Mouse (Mus musculus) 416B (cell line): ENCODE results near the gene Olfr60.

Source experiments
- DNase-seq: peaks from one replicate; pipeline ENCODE4 v3.0.0; 2011; ENCODE audit warnings: low read depth

The Olfr60 gene

DNA sequence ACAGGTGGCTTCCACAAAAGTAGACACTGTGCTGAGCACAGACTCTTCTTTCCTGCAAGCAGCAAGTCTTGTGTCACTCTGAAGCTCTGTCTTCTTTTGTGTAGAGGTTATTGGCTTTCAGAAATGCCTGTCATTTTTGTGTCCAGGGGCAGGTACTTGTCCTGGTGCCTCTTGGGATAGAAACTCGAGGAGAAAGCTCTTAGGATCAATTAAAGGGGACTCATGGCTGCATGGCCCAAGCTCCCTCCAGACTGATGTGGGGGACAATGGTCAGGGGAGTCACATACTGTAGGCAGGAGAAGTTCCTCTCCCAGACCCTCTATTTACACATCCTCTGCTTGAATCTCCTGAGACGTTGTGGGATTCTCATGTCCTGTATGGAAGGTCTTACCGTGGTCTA is at the start of gene Olfr60:
TSS of gene Olfr60 (minus strand) at position 101 of the 400 bp plus-strand sequence.
- DNase-seq: no peak

DNA sequence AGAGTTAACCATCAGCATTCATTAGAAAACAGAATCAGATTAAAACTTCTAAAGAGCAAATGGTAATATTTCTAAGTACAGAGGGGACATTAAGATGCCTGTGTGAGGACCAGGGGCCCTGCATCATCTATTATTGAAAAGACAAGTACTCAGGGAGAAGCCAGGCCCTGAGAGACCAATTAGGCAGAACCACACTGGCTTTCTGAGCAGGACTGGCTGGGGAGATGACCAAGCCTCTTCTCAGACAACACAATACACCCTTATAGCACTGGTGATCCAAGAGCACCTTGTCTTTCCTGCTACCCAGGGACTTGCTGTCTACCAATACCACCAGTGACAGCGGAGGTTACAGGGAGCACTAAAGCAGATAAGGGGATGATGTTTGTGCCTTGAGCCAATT is 41.3 kb upstream of the Olfr60 start, which contains the start of gene Olfr531:
TSS of gene Olfr531 (minus strand) at position 101 of the 400 bp plus-strand sequence.
- no peak for DNase-seq

DNA sequence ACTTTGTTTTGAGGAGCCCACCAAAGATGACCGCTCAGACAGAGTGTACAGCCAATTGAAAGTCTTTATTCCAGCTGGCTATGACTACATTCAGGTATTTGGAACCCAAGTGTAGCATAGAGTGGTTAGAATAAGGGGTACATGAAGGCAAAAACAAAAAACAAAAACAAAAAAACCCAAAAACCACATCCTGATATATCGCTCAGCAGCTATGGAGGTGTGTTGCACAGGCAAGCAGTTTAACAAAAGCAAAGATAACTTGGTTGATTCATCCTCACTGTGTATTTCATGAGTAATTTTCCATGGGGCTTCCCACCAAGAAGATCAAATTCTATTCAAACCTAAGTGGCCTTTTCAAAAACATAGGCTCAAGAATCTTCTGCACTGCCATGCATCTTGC is 15.4 kb upstream of the Olfr60 start:
- DNase-seq: no peak

GRCm38 (mm10) chr7:140376231-140376630 is 14.8 kb upstream of the Olfr60 start, which contains the start of gene Olfr530:
Olfr530 (minus strand) TSS chr7:140376331.
- DNase-seq: no peak

DNA sequence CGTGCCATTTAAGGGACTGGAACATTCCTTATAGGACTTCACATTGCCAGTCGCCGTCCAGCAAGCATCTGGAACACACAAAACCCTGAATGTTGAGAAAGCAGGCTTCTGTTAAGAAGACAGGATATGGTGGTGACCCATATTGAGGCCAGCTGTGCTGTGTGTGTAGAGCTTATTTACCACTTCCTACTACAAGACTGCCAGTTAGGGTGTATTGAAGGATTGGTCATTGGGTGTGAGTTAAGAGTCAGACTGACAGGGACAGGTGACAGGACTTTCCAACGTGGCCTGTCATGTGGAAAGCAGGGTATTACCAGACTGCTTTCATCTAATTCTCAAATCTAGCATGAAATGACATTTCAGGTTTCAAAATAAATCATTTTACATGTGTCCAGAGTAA is 12.8 kb upstream of the Olfr60 start:
- peak; percentile 35 for DNase-seq

GRCm38 (mm10) chr7:140333717-140334116 is 27.8 kb downstream of the Olfr60 start, which contains the start of gene Olfr527:
Olfr527 (plus strand) TSS chr7:140334017.
- DNase-seq: no peak

GRCm38 (mm10) chr7:140329766-140330304 is 31.6 kb downstream of the Olfr60 start:
- DNase-seq: no peak

DNA sequence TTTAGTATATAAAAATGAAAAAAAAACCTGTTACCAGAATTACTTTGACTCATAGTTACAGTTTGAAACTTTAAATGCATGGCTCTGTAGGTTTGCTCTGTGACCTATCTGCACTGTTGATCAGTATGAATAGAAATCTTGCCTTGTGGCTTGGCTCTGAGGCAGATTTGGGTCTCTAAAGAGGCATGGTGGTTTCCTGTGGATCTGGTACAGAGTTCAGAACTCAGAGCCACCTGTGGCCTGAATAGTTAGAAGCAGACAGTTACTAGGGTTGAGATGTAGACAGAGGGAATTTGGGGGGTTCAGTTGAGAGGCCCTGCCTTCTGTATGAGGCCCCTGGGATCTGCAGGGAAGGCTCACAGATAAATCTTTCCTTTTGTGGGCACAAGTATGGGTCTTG is 40.3 kb downstream of the Olfr60 start:
- DNase-seq: no peak

GRCm38 (mm10) chr7:140320558-140320957 is 40.9 kb downstream of the Olfr60 start, which contains the start of gene Olfr525:
Olfr525 (plus strand) TSS chr7:140320858.
- DNase-seq: no peak

DNA sequence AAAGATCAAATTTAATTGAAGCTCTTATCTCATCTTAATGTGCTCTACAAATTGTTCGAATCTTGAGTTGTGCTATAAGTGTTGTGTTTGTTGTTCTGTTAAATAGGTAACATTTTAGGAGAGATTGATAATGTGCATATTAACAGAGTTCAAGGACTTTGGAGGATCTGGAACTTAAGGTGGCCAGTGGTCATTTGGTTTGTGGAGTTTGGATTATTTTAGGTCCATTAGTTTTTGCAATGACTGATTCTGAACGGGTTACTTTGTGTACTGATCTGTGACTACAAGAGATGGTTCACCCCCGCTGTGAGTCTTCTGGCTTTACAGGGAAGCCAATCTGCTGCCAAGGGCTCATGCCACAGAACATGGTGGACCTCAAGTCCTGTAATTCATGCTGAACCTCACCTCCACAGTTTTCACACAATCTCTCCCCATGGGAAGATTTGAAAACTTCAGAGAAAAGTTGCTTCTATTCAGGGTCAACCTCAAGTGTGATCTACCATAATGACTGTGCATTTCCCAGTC is 41.5 kb downstream of the Olfr60 start:
- no peak for DNase-seq

- DNase-seq: no peak
Measured at GRCm38 (mm10) chr7:140299416-140299815, 62.1 kb downstream of the Olfr60 start.

DNA sequence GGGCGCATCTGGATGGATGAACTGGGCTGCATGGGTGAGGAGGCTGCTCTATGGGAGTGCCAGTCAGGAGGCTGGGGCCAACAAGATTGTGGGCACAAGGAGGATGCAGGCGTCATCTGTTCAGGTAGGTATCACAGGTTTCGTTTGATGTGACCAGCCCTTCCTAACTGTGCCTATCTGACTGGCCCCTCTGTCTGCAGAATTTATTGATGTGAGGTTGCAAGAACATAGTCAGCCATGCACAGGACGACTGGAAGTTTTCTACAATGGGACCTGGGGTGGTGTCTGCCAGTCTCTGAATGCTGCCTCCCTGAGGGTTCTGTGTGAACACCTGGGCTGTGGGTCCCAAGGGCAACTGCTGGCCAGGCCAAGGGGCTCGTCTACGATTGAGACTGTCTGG is 64.6 kb downstream of the Olfr60 start:
- no peak for DNase-seq

DNA sequence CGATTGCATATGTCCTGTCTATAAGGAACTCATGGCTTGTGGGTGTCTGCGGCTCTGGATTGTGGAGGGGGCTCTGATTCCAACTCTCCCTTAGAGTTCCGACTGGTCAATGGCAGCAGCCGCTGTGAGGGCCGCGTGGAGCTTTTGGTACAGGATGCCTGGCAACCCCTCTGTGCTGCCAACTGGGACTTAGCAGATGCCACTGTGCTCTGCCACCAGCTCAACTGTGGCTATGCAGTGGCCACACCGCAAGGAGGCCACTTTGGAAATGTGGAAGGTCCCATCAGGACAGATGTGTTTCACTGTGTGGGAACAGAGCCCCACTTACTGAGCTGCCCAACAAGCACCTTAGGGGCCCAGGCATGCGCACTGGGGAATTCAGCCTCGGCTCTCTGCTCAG is 65.7 kb downstream of the Olfr60 start:
- no peak for DNase-seq
